Mouse (Mus musculus) small intestine, adult 2 months (tissue): ENCODE results near the gene Fam183b.

Source experiments
- CTCF ChIP-seq: fragments of 200-500 bp; IDR thresholded peaks from 2 replicates; pipeline ENCODE4 v1.5.1; 2012; ENCODE audit warnings: low read depth, mild to moderate bottlenecking, control low read depth, inconsistent platforms, low read length, moderate library complexity, mixed read lengths; ENCODE audit not compliant: insufficient replicate concordance, insufficient read length; ENCODE audit errors: extremely low read depth
- POLR2A ChIP-seq: fragments of 200-500 bp; IDR thresholded peaks from 2 replicates; pipeline ENCODE4 v1.6.1; 2012; ENCODE audit warnings: low read depth, mild to moderate bottlenecking, control low read depth, inconsistent platforms, low read length, moderate library complexity

DNA sequence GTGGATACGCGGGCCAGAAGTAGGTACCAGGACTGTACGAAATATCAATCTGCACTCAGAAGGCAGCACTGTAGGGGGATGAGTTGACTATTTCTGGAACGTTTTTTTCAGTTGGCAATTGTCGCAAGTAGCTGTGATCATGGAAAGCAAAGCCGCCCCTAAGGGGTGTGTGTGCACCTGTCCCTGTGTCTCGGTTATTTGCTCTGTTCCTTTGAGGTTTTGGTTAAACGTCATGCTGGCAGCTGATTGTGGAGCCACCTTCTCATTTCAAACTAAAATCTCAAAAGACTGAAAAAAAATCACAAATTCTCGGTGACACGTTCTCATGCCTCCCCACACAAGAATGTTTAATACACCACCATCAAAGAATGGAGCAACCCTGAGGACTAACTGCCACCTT is 14.1 kb downstream of the Fam183b start:
- TF ChIP-seq CTCF (no peak), POLR2A (no peak)
